Mouse (Mus musculus): Measurements from ENCODE around the gene Txn1. TPM values are rescaled to one million over a fixed set of nuclear protein-coding genes. Genes with fewer than 3 reads are reported as not detected.

The Txn1 gene
- polyA plus RNA-seq, 1 experiment from 2014 or later, result 285 TPM

Other genes starting within 250 kb of the Txn1 start
- 6.1 and 6.5 TPM in 2 replicates for gene Akap2, start 238.8 kb downstream of the Txn1 start, polyA plus RNA-seq (2015; fragmentation: Nextera tagmentation; extraction: Ambion mirVana)
- gene D630039A03Rik, start 40.1 kb downstream of the Txn1 start, polyA plus RNA-seq (2015; fragmentation: Nextera tagmentation; extraction: Ambion mirVana), result not detected in 2 replicates
- not detected in 2 replicates for gene Txndc8, start 52.7 kb upstream of the Txn1 start, polyA plus RNA-seq (2015; fragmentation: Nextera tagmentation; extraction: Ambion mirVana)

Data from forebrain, embryonic 15.5 days (tissue).